Mouse (Mus musculus) forelimb bud, embryonic 11.5 days (tissue): ENCODE results near the gene Zdhhc9.

Source experiments
- DNase-seq: peaks from one replicate; pipeline ENCODE4 v3.0.0-alpha.2; 2012; ENCODE audit warnings: low read depth, low spot score

The Zdhhc9 gene

DNA sequence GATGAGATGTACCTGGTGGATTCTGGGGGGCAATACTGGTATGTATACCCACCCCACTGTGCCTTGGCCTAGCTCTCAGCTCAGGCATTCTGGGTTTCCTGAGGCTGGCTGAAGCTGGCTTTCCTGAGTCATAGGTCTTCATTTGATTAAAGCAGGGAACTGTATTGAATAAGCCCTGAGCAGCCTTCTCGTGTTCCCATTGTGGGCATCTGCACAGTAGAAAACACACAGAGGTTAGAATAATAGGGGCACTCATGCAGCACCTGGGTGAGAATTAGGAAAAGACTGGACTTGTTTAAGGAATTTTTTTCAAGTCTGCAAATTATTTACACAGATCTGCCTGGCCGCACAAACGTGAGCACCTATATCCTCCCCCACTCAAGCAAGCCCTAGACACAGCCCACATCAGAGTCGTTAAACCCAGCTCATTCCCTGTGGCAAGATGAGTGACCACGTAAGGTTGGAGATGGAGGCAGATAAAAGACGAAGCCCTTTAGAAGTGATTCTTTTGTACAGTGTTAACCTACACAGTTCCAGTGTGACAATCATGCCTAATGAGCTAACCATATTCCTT, 81.7 kb downstream of the Zdhhc9 start:
- DNase-seq = no peak

DNA sequence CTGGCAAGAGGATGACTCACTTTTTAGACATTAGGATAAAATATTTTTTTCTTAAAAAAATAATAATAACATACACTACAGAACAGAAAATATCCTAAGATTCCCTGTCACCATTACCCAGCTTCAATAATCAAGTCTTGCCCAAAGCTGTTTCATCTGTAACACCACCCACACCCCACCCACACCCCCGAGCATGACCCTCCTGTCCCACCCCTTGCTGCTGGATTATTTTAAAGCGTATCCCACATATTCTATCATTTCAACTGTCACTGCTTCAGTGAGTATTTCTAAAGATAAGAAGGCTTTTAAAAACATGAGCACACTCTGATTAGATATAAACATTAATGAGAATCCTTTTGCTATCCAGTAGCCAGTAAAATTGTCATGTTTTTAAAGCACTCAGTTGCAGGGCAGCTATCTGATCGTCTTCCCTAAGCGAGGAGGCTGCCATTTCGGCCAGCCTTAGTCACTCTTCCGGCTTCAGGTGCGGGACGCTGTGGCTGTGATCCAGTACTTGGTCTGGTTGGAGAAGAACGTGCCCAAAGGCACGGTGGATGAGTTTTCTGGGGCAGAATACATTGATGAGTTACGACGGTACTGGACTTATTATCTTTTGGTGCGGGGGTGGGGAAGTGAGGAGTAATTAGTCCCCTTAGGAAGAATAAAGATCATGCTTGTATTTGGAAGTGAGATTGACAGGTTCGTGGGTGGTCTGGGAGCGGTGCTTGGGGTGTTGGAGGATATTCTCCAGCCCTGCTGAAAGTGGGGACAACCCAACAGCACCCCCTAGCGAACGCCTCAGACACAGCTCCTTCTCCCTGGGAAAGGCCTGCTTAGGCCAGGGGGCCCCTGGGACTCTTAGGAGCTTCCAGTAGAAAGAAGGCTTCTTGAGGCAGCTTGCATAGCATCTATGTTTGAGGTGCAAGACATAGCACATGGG, 84.3 kb downstream of the Zdhhc9 start:
- DNase-seq = peak; percentile 61
